Mouse (Mus musculus) cerebellum, adult 8-10 months (tissue): Measurements from ENCODE around the gene Mecom.
"Not testable (repeated sequence)": the region's sequence is repeated elsewhere in the genome, so short reads cannot be mapped to it uniquely, and the experiment has no call there.

Source experiments
- DNase-seq: peaks from one replicate; pipeline ENCODE4 v3.0.0; 2022

Gene Mecom

GRCm38 (mm10) chr3:30244401-30244871, 303.4 kb downstream of the Mecom start:
- no peak for DNase-seq

- no peak for DNase-seq
Observed at GRCm38 (mm10) chr3:30243776-30244275, 304.0 kb downstream of the Mecom start.

GRCm38 (mm10) chr3:30239416-30239815, 308.4 kb downstream of the Mecom start:
- DNase-seq = no peak

- no peak for DNase-seq
Observed at GRCm38 (mm10) chr3:30237493-30237892, 310.3 kb downstream of the Mecom start.

GRCm38 (mm10) chr3:30234018-30234417, 313.8 kb downstream of the Mecom start:
- DNase-seq = no peak

GRCm38 (mm10) chr3:30227964-30228670, 319.7 kb downstream of the Mecom start:
- no peak for DNase-seq

- no peak for DNase-seq
Observed at GRCm38 (mm10) chr3:30226928-30227370, 320.9 kb downstream of the Mecom start.

- DNase-seq = not testable (repeated sequence)
Observed at GRCm38 (mm10) chr3:30225200-30225599, 322.6 kb downstream of the Mecom start.

GRCm38 (mm10) chr3:30220701-30221412, 327.0 kb downstream of the Mecom start:
- DNase-seq = no peak

- no peak for DNase-seq
Observed at GRCm38 (mm10) chr3:30219891-30220290, 327.9 kb downstream of the Mecom start.

- DNase-seq = no peak
Observed at GRCm38 (mm10) chr3:30219190-30219884, 328.5 kb downstream of the Mecom start.

GRCm38 (mm10) chr3:30214607-30215006, 333.2 kb downstream of the Mecom start:
- DNase-seq = no peak

- no peak for DNase-seq
Observed at GRCm38 (mm10) chr3:30213540-30214170, 334.2 kb downstream of the Mecom start.

GRCm38 (mm10) chr3:30212802-30213201, 335.0 kb downstream of the Mecom start:
- no peak for DNase-seq

GRCm38 (mm10) chr3:30209131-30209530, 338.7 kb downstream of the Mecom start:
- no peak for DNase-seq

GRCm38 (mm10) chr3:30207886-30208285, 339.9 kb downstream of the Mecom start:
- DNase-seq = no peak

- DNase-seq = no peak
Observed at GRCm38 (mm10) chr3:30207431-30207830, 340.4 kb downstream of the Mecom start.

- no peak for DNase-seq
Observed at GRCm38 (mm10) chr3:30206123-30206522, 341.7 kb downstream of the Mecom start.

- no peak for DNase-seq
Observed at GRCm38 (mm10) chr3:30203764-30204163, 344.0 kb downstream of the Mecom start.

- DNase-seq = no peak
Observed at GRCm38 (mm10) chr3:30198854-30199253, 349.0 kb downstream of the Mecom start.

- DNase-seq = no peak
Observed at GRCm38 (mm10) chr3:30198227-30198626, 349.6 kb downstream of the Mecom start.

- no peak for DNase-seq
Observed at GRCm38 (mm10) chr3:30195186-30195585, 352.6 kb downstream of the Mecom start.
